Mouse (Mus musculus): Measurements from ENCODE around the gene Gm21761.
"Not testable (repeated sequence)": the region's sequence is repeated elsewhere in the genome, so short reads cannot be mapped to it uniquely, and the experiment has no call there.

Gene Gm21761

GRCm38 (mm10) chr13:119929172-119929571, at the start of gene Gm21761:
Gene Gm21761 (minus strand): TSS chr13:119929272.
- not testable (repeated sequence) for DNase-seq (ENCODE audit: low spot score)

- not testable (repeated sequence) for DNase-seq (ENCODE audit: low spot score)
Observed at GRCm38 (mm10) chr13:119969163-119969562, 40.1 kb upstream of the Gm21761 start.

GRCm38 (mm10) chr13:119968193-119968592, 39.1 kb upstream of the Gm21761 start:
- not testable (repeated sequence) for DNase-seq (ENCODE audit: low spot score)

GRCm38 (mm10) chr13:119965968-119966367, 36.9 kb upstream of the Gm21761 start:
- not testable (repeated sequence) for DNase-seq (ENCODE audit: low spot score)

- not testable (repeated sequence) for DNase-seq (ENCODE audit: low spot score)
Observed at GRCm38 (mm10) chr13:119965302-119965952, 36.4 kb upstream of the Gm21761 start.

- not testable (repeated sequence) for DNase-seq (ENCODE audit: low spot score)
Observed at GRCm38 (mm10) chr13:119962856-119963255, 33.8 kb upstream of the Gm21761 start.

GRCm38 (mm10) chr13:119955567-119955966, 26.5 kb upstream of the Gm21761 start:
- not testable (repeated sequence) for DNase-seq (ENCODE audit: low spot score)

GRCm38 (mm10) chr13:119955089-119955488, 26.0 kb upstream of the Gm21761 start:
- DNase-seq (ENCODE audit: low spot score): not testable (repeated sequence)

- DNase-seq (ENCODE audit: low spot score): not testable (repeated sequence)
Observed at GRCm38 (mm10) chr13:119950706-119951105, 21.6 kb upstream of the Gm21761 start, which contains the start of gene B020031M17Rik. Gene B020031M17Rik (minus strand): TSS chr13:119950806.

- not testable (repeated sequence) for DNase-seq (ENCODE audit: low spot score)
Observed at GRCm38 (mm10) chr13:119924597-119925340, 4.3 kb downstream of the Gm21761 start.

GRCm38 (mm10) chr13:119916966-119917722, 11.9 kb downstream of the Gm21761 start:
- not testable (repeated sequence) for DNase-seq (ENCODE audit: low spot score)

- DNase-seq (ENCODE audit: low spot score): not testable (repeated sequence)
Observed at GRCm38 (mm10) chr13:119916449-119916848, 12.6 kb downstream of the Gm21761 start.

GRCm38 (mm10) chr13:119898549-119898948, 30.5 kb downstream of the Gm21761 start:
- not testable (repeated sequence) for DNase-seq (ENCODE audit: low spot score)

- not testable (repeated sequence) for DNase-seq (ENCODE audit: low spot score)
Observed at GRCm38 (mm10) chr13:119894685-119895084, 34.4 kb downstream of the Gm21761 start, which contains the start of gene Tcstv1. Gene Tcstv1 (minus strand): TSS chr13:119894785.

- DNase-seq (ENCODE audit: low spot score): not testable (repeated sequence)
Observed at GRCm38 (mm10) chr13:119886896-119887295, 42.2 kb downstream of the Gm21761 start.

GRCm38 (mm10) chr13:119864395-119864999, 64.6 kb downstream of the Gm21761 start:
- not testable (repeated sequence) for DNase-seq (ENCODE audit: low spot score)

GRCm38 (mm10) chr13:119862399-119862798, 66.7 kb downstream of the Gm21761 start:
- DNase-seq (ENCODE audit: low spot score): not testable (repeated sequence)

All from layer of hippocampus, adult 11-12 months (tissue).